Mouse (Mus musculus): ENCODE data around the gene Oscar. TPM values are rescaled to one million over a fixed set of nuclear protein-coding genes. Genes with fewer than 3 reads are reported as not detected.
"Not testable (repeated sequence)": the region's sequence is repeated elsewhere in the genome, so short reads cannot be mapped to it uniquely, and the experiment has no call there.

The Oscar gene
- polyA plus RNA-seq, 1 experiment from 2014 or later: 1.0 TPM

DNA sequence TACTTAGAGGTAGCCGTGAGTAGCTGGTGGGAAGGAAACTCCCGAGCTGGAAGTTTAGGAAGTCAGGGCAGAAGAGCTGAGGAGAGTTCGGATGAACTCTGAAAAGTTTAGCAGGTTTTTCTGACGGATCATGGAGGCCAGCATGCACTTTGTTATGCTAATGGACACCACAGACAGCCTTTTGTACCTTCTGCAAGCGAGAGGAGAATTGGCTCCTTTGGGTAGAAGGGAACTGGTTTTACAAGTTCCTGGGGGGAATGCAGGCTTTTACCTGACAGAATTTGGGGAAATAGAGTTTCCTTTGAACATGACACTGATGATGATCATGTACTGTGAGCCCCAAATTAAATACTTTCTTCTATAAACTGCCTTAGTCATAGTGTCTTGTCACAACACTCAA, 29.7 kb downstream of the Oscar start:
- Histone ChIP-seq H3K4me2 (replicated peaks) (no peak overlapping the region), H3K4me3 (replicated peaks) (no peak overlapping the region), H3K27ac (replicated peaks) (no peak overlapping the region), H3K36me3 (no peaks in the 10 kb centered on the region), H3K27me3 (no peaks in the 10 kb centered on the region), H3K9me3 (replicated peaks) (no peaks in the 10 kb centered on the region), H3K4me1 (no peaks in the 10 kb centered on the region; the same call in 1 of the 2 replicates), H3K9ac (no peak overlapping the region)
- WGBS: 7% methylated on average over 5 of the region's 5 CpGs
- ATAC-seq (ENCODE audit: insufficient number of reproducible peaks, low FRiP score, low TSS enrichment, low read depth): no peak

DNA sequence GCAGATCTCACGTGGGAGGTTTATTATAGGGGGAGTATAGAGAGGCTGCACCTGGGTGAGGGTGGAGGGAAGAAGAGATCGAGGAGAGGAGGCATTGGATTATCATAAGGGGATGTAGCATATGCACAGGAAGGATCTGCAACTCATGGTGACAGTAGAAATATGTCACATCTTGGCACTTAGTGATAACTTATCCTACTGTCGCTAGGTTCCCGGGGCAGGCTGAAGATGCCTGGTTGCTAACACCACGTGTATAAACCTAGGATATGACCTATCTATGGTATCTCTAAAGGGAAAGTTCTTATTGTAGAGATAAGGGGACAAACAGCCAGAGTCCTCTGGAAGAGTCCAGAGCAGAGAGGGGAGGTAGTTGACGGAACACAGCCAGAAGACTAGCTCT, 30.2 kb downstream of the Oscar start:
- H3K4me3 ChIP-seq (replicated peaks): no peak overlapping the region

DNA sequence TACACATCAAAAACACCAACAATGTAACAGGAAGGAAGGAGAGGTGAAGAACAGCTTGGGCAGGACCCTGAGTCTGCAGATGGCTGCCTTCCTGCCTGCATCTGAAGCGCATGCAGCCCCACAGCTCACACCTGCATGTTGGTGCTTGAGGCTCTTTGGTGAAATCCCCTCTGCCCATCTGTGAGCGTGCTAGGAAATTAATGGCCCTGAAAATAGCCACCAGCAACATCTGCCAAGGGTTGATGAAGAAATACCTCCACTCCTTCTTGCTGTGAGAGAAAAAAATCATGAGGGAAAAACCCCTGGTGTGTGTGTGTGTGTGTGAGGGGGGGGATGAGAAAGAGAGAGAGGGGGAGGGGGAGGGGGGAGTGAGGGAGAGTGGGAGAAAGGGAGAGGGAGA, 35.9 kb downstream of the Oscar start:
- H3K4me2 ChIP-seq (replicated peaks): no peak overlapping the region
- no peak overlapping the region for H3K27ac ChIP-seq (replicated peaks)
- ATAC-seq (ENCODE audit: insufficient number of reproducible peaks, low FRiP score, low TSS enrichment, low read depth): no peak
- no peaks in the 10 kb centered on the region for H3K36me3 ChIP-seq
- no peaks in the 10 kb centered on the region for H3K27me3 ChIP-seq
- H3K4me1 ChIP-seq: no peaks in the 10 kb centered on the region
- H3K4me3 ChIP-seq (replicated peaks): no peak overlapping the region
- H3K9me3 ChIP-seq (replicated peaks): no peaks in the 10 kb centered on the region
- 55% methylated on average over 2 of the region's 2 CpGs for WGBS
- no peak overlapping the region for H3K9ac ChIP-seq

More for the DNA sequence above, 30.2 kb downstream of the Oscar start:
- Histone ChIP-seq H3K9ac (no peak overlapping the region), H3K27me3 (no peaks in the 10 kb centered on the region), H3K27ac (replicated peaks) (no peak overlapping the region), H3K4me2 (replicated peaks) (no peak overlapping the region), H3K9me3 (replicated peaks) (no peaks in the 10 kb centered on the region), H3K4me1 (no peaks in the 10 kb centered on the region; the same call in 1 of the 2 replicates), H3K36me3 (no peaks in the 10 kb centered on the region)
- no peak for ATAC-seq (ENCODE audit: insufficient number of reproducible peaks, low FRiP score, low TSS enrichment, low read depth)
- WGBS: 16% methylated on average over 6 of the region's 6 CpGs

DNA sequence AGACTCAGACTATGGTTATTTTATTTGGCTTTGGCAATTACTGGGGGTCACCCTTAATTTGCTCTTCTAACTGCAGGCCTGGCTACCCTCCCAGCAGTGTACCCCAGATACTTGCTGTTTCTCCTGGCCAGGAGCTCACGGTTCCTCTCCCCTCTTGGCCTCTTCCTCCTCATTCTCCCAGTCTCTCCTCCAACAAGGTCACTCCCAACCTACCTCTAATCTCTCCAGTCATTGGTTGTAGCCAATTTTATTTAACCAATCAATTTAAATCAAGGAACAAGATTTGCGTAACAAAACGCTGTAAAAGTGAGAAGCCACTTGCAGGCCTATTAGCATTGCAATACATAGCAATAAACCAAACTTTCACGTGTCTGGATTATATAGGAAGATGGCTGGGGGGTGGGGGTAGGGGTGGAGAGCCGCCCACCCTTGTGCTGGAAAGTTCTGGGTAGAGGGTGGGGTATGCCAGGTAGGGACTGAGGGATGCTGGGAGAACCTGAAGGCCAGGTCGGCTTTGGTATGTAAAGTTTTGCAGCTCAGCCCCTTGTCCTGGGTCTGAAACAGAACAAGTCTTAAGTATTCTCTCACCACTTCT, 36.9 kb downstream of the Oscar start:
- Histone ChIP-seq H3K27me3 (no peaks in the 10 kb centered on the region), H3K27ac (replicated peaks) (no peak overlapping the region), H3K4me2 (replicated peaks) (no peak overlapping the region), H3K36me3 (no peaks in the 10 kb centered on the region), H3K9ac (no peak overlapping the region), H3K4me1 (no peaks in the 10 kb centered on the region), H3K4me3 (replicated peaks) (no peak overlapping the region), H3K9me3 (replicated peaks) (no peaks in the 10 kb centered on the region)
- no peak for ATAC-seq (ENCODE audit: insufficient number of reproducible peaks, low FRiP score, low TSS enrichment, low read depth)
- WGBS: 72% methylated on average over 6 of the region's 6 CpGs

DNA sequence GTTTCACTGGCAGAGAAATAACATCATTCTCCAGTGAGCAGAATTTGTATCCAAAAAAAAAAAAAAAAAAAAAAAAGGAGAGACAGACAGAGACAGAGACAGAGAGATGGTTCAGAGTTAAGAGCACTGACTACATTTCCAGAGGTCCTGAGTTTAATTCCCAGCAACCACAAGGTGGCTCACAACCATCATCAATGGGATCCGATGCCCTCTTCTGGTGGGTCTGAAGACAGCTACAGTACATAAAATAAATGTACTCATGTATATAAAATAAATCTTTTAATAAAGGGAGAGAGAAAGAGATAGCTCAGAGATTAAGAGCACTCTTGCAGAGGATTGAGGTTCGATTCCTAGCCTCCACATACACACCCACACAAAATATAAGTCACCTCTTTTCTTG, 37.8 kb downstream of the Oscar start:
- Histone ChIP-seq H3K9ac (no peak overlapping the region), H3K4me1 (no peaks in the 10 kb centered on the region), H3K4me2 (replicated peaks) (no peak overlapping the region), H3K4me3 (replicated peaks) (no peak overlapping the region), H3K36me3 (no peaks in the 10 kb centered on the region), H3K9me3 (replicated peaks) (no peaks in the 10 kb centered on the region), H3K27me3 (no peaks in the 10 kb centered on the region), H3K27ac (replicated peaks) (no peak overlapping the region)
- ATAC-seq (ENCODE audit: insufficient number of reproducible peaks, low FRiP score, low TSS enrichment, low read depth): no peak
- 77% methylated on average over 2 of the region's 2 CpGs for WGBS

DNA sequence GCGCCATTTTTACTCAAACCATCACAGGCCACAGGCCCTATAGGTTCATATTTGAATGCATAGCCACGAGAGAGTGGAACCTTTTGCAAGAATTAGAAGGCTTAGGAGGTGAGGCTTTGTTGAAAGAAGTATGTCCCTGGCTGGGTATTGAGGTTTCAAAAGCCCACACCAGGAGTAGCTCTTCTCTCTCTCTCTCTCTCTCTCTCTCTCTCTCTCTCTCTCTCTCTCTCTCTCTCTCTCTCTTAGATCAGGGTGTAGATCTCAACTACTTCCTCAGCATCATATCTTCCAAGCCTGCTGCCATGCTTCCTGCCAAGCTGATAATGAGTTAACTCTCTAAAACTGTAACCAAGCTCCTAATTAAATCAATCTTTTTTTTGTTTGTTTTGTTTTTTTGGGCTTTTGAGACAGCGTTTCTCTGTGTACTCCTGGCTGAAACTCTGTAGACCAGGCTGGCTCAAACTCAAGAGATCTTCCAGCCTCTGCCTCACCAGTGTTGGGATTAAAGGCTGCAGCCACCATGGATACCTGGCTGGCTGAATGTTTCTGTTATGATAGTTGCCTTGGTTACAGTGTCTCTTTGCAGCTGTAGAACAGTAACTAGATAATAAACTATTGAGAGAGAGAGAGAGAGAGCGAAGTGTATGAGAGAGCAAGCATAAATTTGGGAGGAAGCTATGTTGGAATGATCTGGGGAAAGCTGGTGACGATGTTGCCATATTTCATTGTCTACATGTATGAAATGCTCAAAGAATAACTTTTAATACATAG, 39.4 kb downstream of the Oscar start:
- 75% methylated on average over 5 of the region's 5 CpGs for WGBS

DNA sequence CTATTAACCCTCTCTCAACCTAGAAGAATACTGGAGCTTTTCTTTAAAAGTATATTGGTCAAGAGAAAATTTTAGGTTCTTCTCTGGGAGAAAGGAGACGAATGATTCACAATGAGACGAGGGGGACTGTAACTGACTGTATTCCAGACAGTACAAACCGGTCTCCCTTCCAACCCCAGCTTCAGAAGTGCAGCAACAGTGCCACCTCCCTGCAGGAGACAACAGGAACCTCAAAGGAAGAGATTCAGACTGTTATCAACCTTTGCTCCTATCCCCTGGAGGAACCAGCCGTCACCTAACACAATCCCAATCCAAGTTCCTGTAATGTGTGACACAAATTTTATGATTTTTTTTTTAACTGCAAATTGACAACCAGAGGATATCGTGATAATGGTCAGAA, 41.7 kb downstream of the Oscar start:
- no peak overlapping the region for H3K9ac ChIP-seq
- H3K9me3 ChIP-seq (replicated peaks): no peaks in the 10 kb centered on the region
- no peak overlapping the region for H3K4me3 ChIP-seq (replicated peaks)
- ATAC-seq (ENCODE audit: insufficient number of reproducible peaks, low FRiP score, low TSS enrichment, low read depth): no peak
- no peaks in the 10 kb centered on the region for H3K36me3 ChIP-seq
- H3K4me2 ChIP-seq (replicated peaks): no peak overlapping the region
- H3K27me3 ChIP-seq: no peaks in the 10 kb centered on the region
- H3K4me1 ChIP-seq: no peaks in the 10 kb centered on the region
- H3K27ac ChIP-seq (replicated peaks): no peak overlapping the region
- 49% methylated on average over 5 of the region's 5 CpGs for WGBS

More for the DNA sequence above, 39.4 kb downstream of the Oscar start:
- Histone ChIP-seq H3K27ac (replicated peaks) (no peak overlapping the region), H3K27me3 (no peaks in the 10 kb centered on the region), H3K9ac (no peak overlapping the region), H3K4me3 (replicated peaks) (no peak overlapping the region), H3K4me1 (no peaks in the 10 kb centered on the region), H3K9me3 (replicated peaks) (no peaks in the 10 kb centered on the region), H3K36me3 (no peaks in the 10 kb centered on the region), H3K4me2 (replicated peaks) (no peak overlapping the region)
- no peak for ATAC-seq (ENCODE audit: insufficient number of reproducible peaks, low FRiP score, low TSS enrichment, low read depth)

DNA sequence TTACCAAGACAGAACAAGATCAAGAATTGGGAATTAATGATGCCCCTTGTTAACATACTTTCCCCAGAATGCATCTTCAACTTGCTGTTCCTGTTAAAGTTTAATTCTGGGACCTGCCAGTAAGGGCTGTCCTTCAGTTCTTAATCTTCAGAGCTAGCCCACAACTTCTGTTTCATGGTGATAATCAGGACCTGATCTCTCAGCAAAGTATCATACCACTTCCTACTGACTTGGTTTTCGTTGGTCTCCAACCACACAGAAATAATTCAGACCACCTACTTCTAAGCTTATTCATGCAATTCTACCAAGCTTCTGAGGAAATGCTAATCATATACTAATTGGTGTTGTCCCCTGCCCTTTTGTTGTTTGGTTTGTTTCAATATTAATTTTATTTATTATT, 44.1 kb downstream of the Oscar start:
- Histone ChIP-seq H3K27ac (replicated peaks) (no peak overlapping the region), H3K4me3 (replicated peaks) (no peak overlapping the region), H3K36me3 (no peaks in the 10 kb centered on the region), H3K4me2 (replicated peaks) (no peak overlapping the region), H3K9me3 (replicated peaks) (no peaks in the 10 kb centered on the region), H3K4me1 (no peaks in the 10 kb centered on the region), H3K27me3 (no peaks in the 10 kb centered on the region), H3K9ac (no peak overlapping the region)
- 71% methylated on average over 1 of the region's 1 CpGs for WGBS
- ATAC-seq (ENCODE audit: insufficient number of reproducible peaks, low FRiP score, low TSS enrichment, low read depth): no peak

DNA sequence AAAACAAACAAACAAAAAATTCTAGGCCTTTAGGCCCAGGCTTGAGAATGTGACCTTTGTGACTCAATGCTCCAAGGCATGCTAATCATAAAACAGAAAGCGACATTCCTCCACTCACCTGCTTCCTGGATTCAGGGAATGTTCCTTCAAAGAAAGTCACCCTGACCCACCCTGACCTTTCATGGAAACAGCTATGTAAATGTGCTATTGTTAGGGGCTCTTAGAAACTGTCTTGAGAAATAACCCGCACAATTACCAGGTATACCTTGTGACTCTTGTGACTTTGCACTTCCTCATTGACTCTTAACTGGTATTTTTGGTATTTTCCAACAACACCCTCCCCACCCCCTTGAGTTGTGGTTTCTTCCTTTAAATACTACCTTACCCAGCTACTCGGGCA, 45.4 kb downstream of the Oscar start:
- not testable (repeated sequence) for H3K4me3 ChIP-seq (replicated peaks); H3K27ac ChIP-seq (replicated peaks); H3K4me2 ChIP-seq (replicated peaks); H3K36me3 ChIP-seq; H3K27me3 ChIP-seq; H3K9me3 ChIP-seq (replicated peaks); H3K9ac ChIP-seq; H3K4me1 ChIP-seq; ATAC-seq (ENCODE audit: insufficient number of reproducible peaks, low FRiP score, low TSS enrichment, low read depth)
- whole genome bisulfite sequencing: 85% methylated on average over 3 of the region's 3 CpGs

DNA sequence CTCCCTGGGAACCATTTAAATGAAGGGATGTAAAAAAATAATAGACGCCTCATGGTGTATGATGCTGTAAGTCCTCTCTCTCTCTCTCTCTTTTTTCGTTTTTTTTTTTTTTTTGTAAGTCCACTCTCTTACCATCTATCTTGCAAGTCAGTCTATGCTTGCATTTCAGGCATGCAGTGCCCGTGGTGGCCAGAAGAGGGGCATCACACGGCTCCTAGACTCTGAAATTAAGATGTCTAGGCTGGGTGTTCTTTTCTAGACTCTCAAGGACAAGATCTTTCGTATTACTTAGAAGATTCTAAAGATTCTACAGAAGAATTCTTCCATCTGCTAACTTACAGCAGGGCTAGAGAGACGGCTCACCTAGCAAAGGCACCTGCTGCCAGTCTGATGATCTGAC, 46.2 kb downstream of the Oscar start:
- H3K4me3 ChIP-seq (replicated peaks): no peak overlapping the region
- no peaks in the 10 kb centered on the region for H3K36me3 ChIP-seq
- no peaks in the 10 kb centered on the region for H3K27me3 ChIP-seq
- no peak overlapping the region for H3K4me2 ChIP-seq (replicated peaks)
- no peaks in the 10 kb centered on the region for H3K9me3 ChIP-seq (replicated peaks)
- H3K27ac ChIP-seq (replicated peaks): no peak overlapping the region
- H3K4me1 ChIP-seq: no peaks in the 10 kb centered on the region
- WGBS: 68% methylated on average over 6 of the region's 6 CpGs
- no peak overlapping the region for H3K9ac ChIP-seq
- no peak for ATAC-seq (ENCODE audit: insufficient number of reproducible peaks, low FRiP score, low TSS enrichment, low read depth)

DNA sequence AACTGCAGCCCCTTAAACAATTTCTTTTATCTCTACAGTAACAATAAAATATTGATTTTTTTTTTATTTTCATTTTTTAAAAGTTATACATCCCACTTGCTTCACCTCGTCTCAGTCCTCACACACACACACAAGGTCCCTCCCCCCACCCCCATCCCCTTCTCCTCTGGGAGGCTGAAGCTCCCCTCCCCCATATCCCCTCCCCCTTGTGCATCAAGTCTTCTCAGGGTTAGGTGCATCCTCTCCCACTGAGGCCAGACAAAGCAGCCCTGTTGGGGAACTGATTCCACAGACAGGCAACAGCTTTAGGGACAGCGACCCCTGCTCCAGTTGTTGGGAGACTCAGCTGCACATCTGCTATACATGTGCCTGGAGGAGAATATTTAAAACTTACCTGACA, 48.6 kb downstream of the Oscar start:
- Histone ChIP-seq H3K4me2 (replicated peaks) (no peak overlapping the region), H3K27ac (replicated peaks) (no peak overlapping the region), H3K4me3 (replicated peaks) (no peak overlapping the region), H3K4me1 (no peaks in the 10 kb centered on the region), H3K27me3 (no peaks in the 10 kb centered on the region), H3K9ac (no peak overlapping the region), H3K9me3 (replicated peaks) (no peaks in the 10 kb centered on the region), H3K36me3 (no peaks in the 10 kb centered on the region)
- 4% methylated on average over 2 of the region's 2 CpGs for WGBS
- ATAC-seq (ENCODE audit: insufficient number of reproducible peaks, low FRiP score, low TSS enrichment, low read depth): no peak

All from embryonic facial prominence, embryonic 15.5 days (tissue).